ENCODE assay signal across 18 mouse cellular contexts in genomic region chr6:136295821-136296220, GRCm38 (mm10). TPM values are rescaled to one million over a fixed set of nuclear protein-coding genes. Genes with fewer than 3 reads are reported as not detected.
DNase-seq lines count a peak whose midpoint lies in the region; ATAC-seq and TF ChIP-seq lines count a peak whose summit lies in the region.
"Had no signal": no experiment of that assay in that cellular context is flagged by ENCODE, and none has a peak within 500 bp of the region (broad histone marks: within the 10 kb centered on the region; RNA-seq: fewer than 3 reads in every experiment).

No protein-coding gene starts in this region.

- DNase-seq in adrenal gland, adult 2 months: peak; percentile 57
- DNase-seq in adrenal gland, adult 18-20 months (ENCODE audit: low spot score in 2 of 2): no peak
- no peak for DNase-seq in hindbrain, embryonic 11.5 days (ENCODE audit: low spot score)
- DNase-seq in midbrain, postnatal 0 days (ENCODE audit: low spot score): peak; percentile 71
- DNase-seq in kidney, postnatal 14 days: peak; percentile 66
- no peak for DNase-seq in liver, embryonic 11.5 days (ENCODE audit: low spot score)
- DNase-seq: gastrocnemius, postnatal 14 days; liver; right cerebral cortex, adult 18-20 months had no signal

- TF ChIP-seq CTCF in midbrain, postnatal 0 days (IDR thresholded peaks at IDR 0.05): no peak

- WGBS in hindbrain, embryonic 15.5 days: 81% methylated on average over 4 of the region's 4 CpGs
- 83% methylated on average over 4 of the region's 4 CpGs for WGBS in hindbrain, embryonic 11.5 days
- 74% methylated on average over 4 of the region's 4 CpGs for WGBS in midbrain, postnatal 0 days
- 78% methylated on average over 4 of the region's 4 CpGs for WGBS in midbrain, embryonic 16.5 days
- WGBS in liver, embryonic 11.5 days: 61% methylated on average over 4 of the region's 4 CpGs

- H3K27me3 ChIP-seq in hindbrain, embryonic 15.5 days: no peaks in the 10 kb centered on the region
- no peaks in the 10 kb centered on the region for H3K27me3 ChIP-seq in hindbrain, embryonic 11.5 days (ENCODE audit: control insufficient read depth, insufficient read depth, low read length)
- H3K27me3 ChIP-seq in midbrain, postnatal 0 days (ENCODE audit: insufficient read depth, low read length): no peaks in the 10 kb centered on the region
- H3K27me3 ChIP-seq in midbrain, embryonic 16.5 days (ENCODE audit: control insufficient read depth, insufficient read depth, low read depth, low read length): no peaks in the 10 kb centered on the region
- no peaks in the 10 kb centered on the region for H3K27me3 ChIP-seq in liver, embryonic 11.5 days (replicated peaks; ENCODE audit: control insufficient read depth, insufficient read depth, low read length)
- H3K27me3 ChIP-seq: embryonic facial prominence, embryonic 15.5 days; heart, embryonic 13.5 days; midbrain, embryonic 12.5 days; neural tube, embryonic 13.5 days had no signal

- no peak overlapping the region for H3K4me2 ChIP-seq in hindbrain, embryonic 15.5 days
- H3K4me2 ChIP-seq in hindbrain, embryonic 11.5 days (replicated peaks; ENCODE audit: low read depth, low read length): no peak overlapping the region
- H3K4me2 ChIP-seq in midbrain, postnatal 0 days (ENCODE audit: low read depth, low read length, poor library complexity, severe bottlenecking): no peak overlapping the region
- no peak overlapping the region for H3K4me2 ChIP-seq in midbrain, embryonic 16.5 days (ENCODE audit: low read length)
- H3K4me2 ChIP-seq in liver, embryonic 11.5 days: no peak overlapping the region
- H3K4me2 ChIP-seq: embryonic facial prominence, embryonic 15.5 days; heart, embryonic 13.5 days; midbrain, embryonic 12.5 days; neural tube, embryonic 13.5 days had no signal

- H3K36me3 ChIP-seq in hindbrain, embryonic 15.5 days: no peaks in the 10 kb centered on the region
- H3K36me3 ChIP-seq in hindbrain, embryonic 11.5 days (ENCODE audit: control insufficient read depth, insufficient read depth, low read length): no peaks in the 10 kb centered on the region
- H3K36me3 ChIP-seq in midbrain, postnatal 0 days (ENCODE audit: insufficient read depth, low read length): no peaks in the 10 kb centered on the region
- H3K36me3 ChIP-seq in midbrain, embryonic 16.5 days (ENCODE audit: control insufficient read depth, insufficient read depth, low read length): no peaks in the 10 kb centered on the region
- no peaks in the 10 kb centered on the region for H3K36me3 ChIP-seq in liver, embryonic 11.5 days (ENCODE audit: control insufficient read depth, insufficient read depth, low read length)
- H3K36me3 ChIP-seq: embryonic facial prominence, embryonic 15.5 days; heart, embryonic 13.5 days; midbrain, embryonic 12.5 days; neural tube, embryonic 13.5 days had no signal

- H3K9me3 ChIP-seq in hindbrain, embryonic 15.5 days: no peaks in the 10 kb centered on the region
- no peaks in the 10 kb centered on the region for H3K9me3 ChIP-seq in hindbrain, embryonic 11.5 days (ENCODE audit: control insufficient read depth, low read length)
- H3K9me3 ChIP-seq in midbrain, postnatal 0 days (ENCODE audit: low read length): no peaks in the 10 kb centered on the region
- no peaks in the 10 kb centered on the region for H3K9me3 ChIP-seq in midbrain, embryonic 16.5 days (replicated peaks; ENCODE audit: control insufficient read depth, low read length, poor library complexity, severe bottlenecking)
- H3K9me3 ChIP-seq in liver, embryonic 11.5 days (ENCODE audit: control insufficient read depth, low read length): no peaks in the 10 kb centered on the region
- H3K9me3 ChIP-seq: embryonic facial prominence, embryonic 15.5 days; neural tube, embryonic 13.5 days had no signal

- H3K4me3 ChIP-seq in hindbrain, embryonic 15.5 days: no peak overlapping the region
- no peak overlapping the region for H3K4me3 ChIP-seq in hindbrain, embryonic 11.5 days (ENCODE audit: low read depth, low read length)
- H3K4me3 ChIP-seq in midbrain, postnatal 0 days (ENCODE audit: low read depth, low read length): no peak overlapping the region
- no peak overlapping the region for H3K4me3 ChIP-seq in midbrain, embryonic 16.5 days (ENCODE audit: low read depth, low read length)
- H3K4me3 ChIP-seq in liver, embryonic 11.5 days (ENCODE audit: low read depth, low read length): no peak overlapping the region
- H3K4me3 ChIP-seq: embryonic facial prominence, embryonic 15.5 days; heart, embryonic 13.5 days; left cerebral cortex, adult 2 months; midbrain, embryonic 12.5 days; neural tube, embryonic 13.5 days had no signal

- no peak overlapping the region for H3K27ac ChIP-seq in hindbrain, embryonic 15.5 days (replicated peaks)
- no peak overlapping the region for H3K27ac ChIP-seq in hindbrain, embryonic 11.5 days (ENCODE audit: low read depth, low read length)
- H3K27ac ChIP-seq in midbrain, postnatal 0 days (ENCODE audit: low read depth, low read length): no peak overlapping the region
- H3K27ac ChIP-seq in midbrain, embryonic 16.5 days (ENCODE audit: low read length): no peak overlapping the region
- no peak overlapping the region for H3K27ac ChIP-seq in liver, embryonic 11.5 days (ENCODE audit: low read depth, low read length)
- H3K27ac ChIP-seq: embryonic facial prominence, embryonic 15.5 days; heart, embryonic 13.5 days; left cerebral cortex, adult 2 months; midbrain, embryonic 12.5 days; neural tube, embryonic 13.5 days had no signal

- H3K9ac ChIP-seq in hindbrain, embryonic 15.5 days: no peak overlapping the region
- H3K9ac ChIP-seq in hindbrain, embryonic 11.5 days (ENCODE audit: low read depth, low read length): no peak overlapping the region
- H3K9ac ChIP-seq in midbrain, postnatal 0 days (replicated peaks; ENCODE audit: low read length, poor library complexity, severe bottlenecking): no peak overlapping the region
- H3K9ac ChIP-seq in midbrain, embryonic 16.5 days (ENCODE audit: low read depth, low read length): no peak overlapping the region
- H3K9ac ChIP-seq in liver, embryonic 11.5 days (ENCODE audit: low read depth, low read length): no peak overlapping the region
- H3K9ac ChIP-seq: embryonic facial prominence, embryonic 15.5 days; heart, embryonic 13.5 days; midbrain, embryonic 12.5 days; neural tube, embryonic 13.5 days had no signal

- ATAC-seq in hindbrain, embryonic 15.5 days (ENCODE audit: low FRiP score, low read depth): peak; percentile 72; the same call in 1 of the 2 replicates
- ATAC-seq in hindbrain, embryonic 11.5 days (ENCODE audit: low FRiP score): no peak
- ATAC-seq in midbrain, postnatal 0 days (ENCODE audit: low FRiP score): no peak
- no peak for ATAC-seq in midbrain, embryonic 16.5 days
- no peak for ATAC-seq in liver, embryonic 11.5 days (replicated peaks; ENCODE audit: low FRiP score)
- ATAC-seq: intestine, embryonic 16.5 days had no signal

- H3K4me1 ChIP-seq in hindbrain, embryonic 15.5 days (replicated peaks): no peaks in the 10 kb centered on the region
- no peaks in the 10 kb centered on the region for H3K4me1 ChIP-seq in hindbrain, embryonic 11.5 days (replicated peaks; ENCODE audit: control insufficient read depth, insufficient read depth, low read length)
- H3K4me1 ChIP-seq in midbrain, postnatal 0 days (ENCODE audit: insufficient read depth, low read length): no peaks in the 10 kb centered on the region
- no peaks in the 10 kb centered on the region for H3K4me1 ChIP-seq in midbrain, embryonic 16.5 days (ENCODE audit: control insufficient read depth, insufficient read depth, low read length)
- no peaks in the 10 kb centered on the region for H3K4me1 ChIP-seq in liver, embryonic 11.5 days (replicated peaks; ENCODE audit: control insufficient read depth, insufficient read depth, low read length)
- H3K4me1 ChIP-seq: embryonic facial prominence, embryonic 15.5 days; heart, embryonic 13.5 days; midbrain, embryonic 12.5 days had no signal

RNA-seq across cellular contexts. Expression of gene Gm8994, which starts 31.5 kb away (rescaled TPM):
- not detected for total RNA-seq in adrenal gland, adult 2 months (2021)
- polyA plus RNA-seq in adrenal gland, adult 2 months (2012; rRNA removed): not detected in 2 replicates
- not detected for total RNA-seq in adrenal gland, adult 18-20 months (2021)
- not detected in 2 replicates for polyA plus RNA-seq in hindbrain, embryonic 15.5 days (2015; fragmentation: Nextera tagmentation; extraction: Ambion mirVana)
- not detected in 2 replicates for polyA plus RNA-seq in hindbrain, embryonic 11.5 days (2014; fragmentation: Nextera tagmentation; extraction: Ambion mirVana)
- total RNA-seq in midbrain, postnatal 0 days (2014; rRNA removed): 0.11 TPM in 1 of 2 replicates, not detected in the other
- not detected in 2 replicates for polyA plus RNA-seq in midbrain, postnatal 0 days (2015; fragmentation: Nextera tagmentation; extraction: Ambion mirVana)
- polyA plus RNA-seq in midbrain, embryonic 16.5 days (2015; fragmentation: Nextera tagmentation; extraction: Ambion mirVana): not detected in 2 replicates
- not detected in 2 replicates for polyA plus RNA-seq in liver, embryonic 11.5 days (2014; fragmentation: Nextera tagmentation; extraction: Ambion mirVana)
- total RNA-seq: common myeloid progenitor, adult 5-6 weeks; gastrocnemius, postnatal 14 days; left cerebral cortex, adult 2 months had no signal
- polyA plus RNA-seq: embryonic facial prominence, embryonic 15.5 days; heart, embryonic 13.5 days; intestine, embryonic 16.5 days; midbrain, embryonic 12.5 days; neural tube, embryonic 13.5 days had no signal

Comparison
In these comparisons a context has a peak if more than half of its experiments do, and no peak if none do; other contexts are left out.
1. DNase-seq: peak in adrenal gland, adult 2 months (single experiment), midbrain, postnatal 0 days (single experiment) and kidney, postnatal 14 days (single experiment); none in adrenal gland, adult 18-20 months (0 of 2), hindbrain, embryonic 11.5 days (single experiment) and liver, embryonic 11.5 days (single experiment).